Mouse (Mus musculus) midbrain, postnatal 0 days (tissue): ENCODE results near the gene Fscn2. TPM values are rescaled to one million over a fixed set of nuclear protein-coding genes. Genes with fewer than 3 reads are reported as not detected.

Experiments used
- ATAC-seq: fragments of 200-750 bp; cut with Nextera tagmentation; 2 replicates; pipeline ENCODE4 v1.8.0; 2017; ENCODE audit warnings: moderate number of reproducible peaks, mild to moderate bottlenecking, moderate TSS enrichment, moderate library complexity; ENCODE audit not compliant: low FRiP score
- DNase-seq: peaks from one replicate; pipeline ENCODE4 v3.0.0-alpha.2; 2015; ENCODE audit warnings: low spot score
- H3K27ac ChIP-seq: fragments of 300-500 bp; sonication (generic); 2 replicates; pipeline ENCODE4 v1.5.1; 2014; ENCODE audit warnings: low read depth, mild to moderate bottlenecking, low read length, mixed read lengths
- H3K27me3 ChIP-seq: fragments of 300-500 bp; sonication (generic); 2 replicates; pipeline ENCODE4 v1.6.1; 2014; ENCODE audit warnings: low read length, control low read depth, mixed read lengths; ENCODE audit not compliant: insufficient read depth
- H3K36me3 ChIP-seq: fragments of 300-500 bp; sonication (generic); 2 replicates; pipeline ENCODE4 v1.6.1; 2014; ENCODE audit warnings: low read length, control low read depth, mixed read lengths; ENCODE audit not compliant: insufficient read depth
- H3K4me1 ChIP-seq: fragments of 300-500 bp; sonication (generic); 2 replicates; pipeline ENCODE4 v1.6.1; 2014; ENCODE audit warnings: mild to moderate bottlenecking, control low read depth, antibody characterized with exemption, low read length, mixed read lengths; ENCODE audit not compliant: insufficient read depth
- H3K4me2 ChIP-seq: fragments of 300-500 bp; sonication (generic); 2 replicates; pipeline ENCODE4 v1.6.1; 2014; ENCODE audit warnings: low read depth, mild to moderate bottlenecking, low read length, mixed read lengths; ENCODE audit not compliant: poor library complexity, severe bottlenecking
- H3K4me3 ChIP-seq: fragments of 300-500 bp; sonication (generic); 2 replicates; pipeline ENCODE4 v1.5.1; 2014; ENCODE audit warnings: low read depth, mild to moderate bottlenecking, low read length, moderate library complexity
- H3K9ac ChIP-seq: fragments of 300-500 bp; sonication (generic); replicated peaks from 2 replicates; pipeline ENCODE4 v1.6.1; 2014; ENCODE audit warnings: mild to moderate bottlenecking, low read length, moderate library complexity, mixed read lengths; ENCODE audit not compliant: poor library complexity, severe bottlenecking
- H3K9me3 ChIP-seq: fragments of 300-500 bp; sonication (generic); 2 replicates; pipeline ENCODE4 v1.6.1; 2016; ENCODE audit warnings: low read length, control low read depth
- CTCF ChIP-seq: IDR thresholded peaks from 2 replicates; pipeline ENCODE4 v1.5.1; 2016; ENCODE audit warnings: antibody characterized with exemption, mild to moderate bottlenecking
- WGBS: fragments of 180-500 bp; shearing (Covaris S2); extraction: QIAGEN DNeasy Blood & Tissue Kit; methylation state at CpG from one replicate; pipeline ENCODE4 v1.1.7; 2014; 5-methylcytosine and 5-hydroxymethylcytosine counted together
- polyA plus RNA-seq: library from polyadenylated mRNA; unstranded; fragments of >200 nt; fragmentation: Nextera tagmentation; extraction: Ambion mirVana; gene quantifications from 2 replicates; pipeline ENCODE4 v1.2.1, GENCODE M21; 2015
- total RNA-seq: library from RNA; depleted of rRNA; stranded (reverse); fragments of >200 nt; gene quantifications from 2 replicates; pipeline ENCODE4 v1.2.3, GENCODE M21; 2014

Fscn2 gene
- total and polyA plus RNA-seq, 2 experiments from 2014 or later, result 0.71 to 1.5 TPM

- DNase-seq (no peak), ATAC-seq (no peak)
- TF ChIP-seq CTCF, result no peak
- Histone ChIP-seq H3K4me3 (no peak overlapping the region), H3K27ac (no peak overlapping the region), H3K9ac (no peak overlapping the region), H3K36me3 (no peaks in the 10 kb centered on the region), H3K27me3 (no peaks in the 10 kb centered on the region), H3K9me3 (no peaks in the 10 kb centered on the region), H3K4me1 (peaks cover 20% of the 10 kb centered on the region), H3K4me2 (no peak overlapping the region)
- WGBS, result 86% methylated on average over 5 of the region's 5 CpGs
These were observed 5.9 kb upstream of the Fscn2 start for GRCm38 (mm10) chr11:120355277-120356039.

- WGBS, result 87% methylated on average over 15 of the region's 15 CpGs
- ATAC-seq (no peak), DNase-seq (no peak)
- H3K27me3 ChIP-seq, result no peaks in the 10 kb centered on the region
- H3K36me3 ChIP-seq, result no peaks in the 10 kb centered on the region
- H3K9me3 ChIP-seq, result no peaks in the 10 kb centered on the region
- H3K4me2 ChIP-seq, result no peak overlapping the region
- peaks cover 16% of the 10 kb centered on the region for H3K4me1 ChIP-seq
- no peak overlapping the region for H3K9ac ChIP-seq
- TF ChIP-seq CTCF, result peak; percentile 41
- no peak overlapping the region for H3K4me3 ChIP-seq
- H3K27ac ChIP-seq, result no peak overlapping the region
These were observed 5.0 kb upstream of the Fscn2 start for GRCm38 (mm10) chr11:120356319-120356840.

GRCm38 (mm10) chr11:120356900-120357299 lies 4.4 kb upstream of the Fscn2 start:
- Histone ChIP-seq H3K27ac (no peak overlapping the region), H3K9ac (no peak overlapping the region), H3K9me3 (no peaks in the 10 kb centered on the region), H3K27me3 (no peaks in the 10 kb centered on the region), H3K4me1 (peaks cover 16% of the 10 kb centered on the region), H3K36me3 (no peaks in the 10 kb centered on the region), H3K4me3 (no peak overlapping the region), H3K4me2 (no peak overlapping the region)
- WGBS, result 94% methylated on average over 4 of the region's 4 CpGs
- ATAC-seq, result no peak
- DNase-seq, result no peak
- TF ChIP-seq CTCF, result peak; percentile 33

- no peaks in the 10 kb centered on the region for H3K36me3 ChIP-seq
- no peaks in the 10 kb centered on the region for H3K27me3 ChIP-seq
- 5% methylated on average over 10 of the region's 10 CpGs for WGBS
- ATAC-seq (peak; percentile 79; the same call in 1 of the 2 replicates), DNase-seq (peak; percentile 82)
- H3K4me1 ChIP-seq, result peaks cover 16% of the 10 kb centered on the region
- H3K9me3 ChIP-seq, result no peaks in the 10 kb centered on the region
- H3K4me3 ChIP-seq, result no peak overlapping the region
- peak overlapping the region; percentile 74 for H3K27ac ChIP-seq
- peak overlapping the region; percentile 14; the same call in 1 of the 2 replicates for H3K9ac ChIP-seq
- H3K4me2 ChIP-seq, result peak overlapping the region; percentile 3; the same call in 1 of the 2 replicates
- TF ChIP-seq CTCF, result no peak
These were observed 3.4 kb upstream of the Fscn2 start for GRCm38 (mm10) chr11:120357791-120358401.

- H3K27me3 ChIP-seq, result no peaks in the 10 kb centered on the region
- no peak overlapping the region; the same call in 1 of the 2 replicates for H3K27ac ChIP-seq
- peaks cover 16% of the 10 kb centered on the region for H3K4me1 ChIP-seq
- ATAC-seq (no peak), DNase-seq (no peak)
- no peak overlapping the region for H3K4me2 ChIP-seq
- H3K9ac ChIP-seq, result no peak overlapping the region
- H3K9me3 ChIP-seq, result no peaks in the 10 kb centered on the region
- no peaks in the 10 kb centered on the region for H3K36me3 ChIP-seq
- 63% methylated on average over 6 of the region's 6 CpGs for WGBS
- no peak for TF ChIP-seq CTCF
- H3K4me3 ChIP-seq, result no peak overlapping the region
These were observed 1.9 kb upstream of the Fscn2 start for GRCm38 (mm10) chr11:120359391-120359790.

GRCm38 (mm10) chr11:120360062-120360461 lies 1.3 kb upstream of the Fscn2 start:
- Histone ChIP-seq H3K9me3 (no peaks in the 10 kb centered on the region), H3K36me3 (no peaks in the 10 kb centered on the region), H3K9ac (no peak overlapping the region), H3K27ac (no peak overlapping the region), H3K4me2 (no peak overlapping the region), H3K4me3 (no peak overlapping the region), H3K4me1 (peaks cover 16% of the 10 kb centered on the region), H3K27me3 (no peaks in the 10 kb centered on the region)
- ATAC-seq (no peak), DNase-seq (no peak)
- whole genome bisulfite sequencing, result 46% methylated on average over 8 of the region's 8 CpGs
- no peak for TF ChIP-seq CTCF
